Mouse (Mus musculus): ENCODE measurements around the gene Slc10a1. TPM values are rescaled to one million over a fixed set of nuclear protein-coding genes. Genes with fewer than 3 reads are reported as not detected.
A peak's percentile ranks its signal among the peaks of the same experiment; 100 is the strongest.

The Slc10a1 gene
- polyA plus RNA-seq (2015; fragmentation: Nextera tagmentation; extraction: Ambion mirVana): 0.94 and 1.7 TPM in 2 replicates

DNA sequence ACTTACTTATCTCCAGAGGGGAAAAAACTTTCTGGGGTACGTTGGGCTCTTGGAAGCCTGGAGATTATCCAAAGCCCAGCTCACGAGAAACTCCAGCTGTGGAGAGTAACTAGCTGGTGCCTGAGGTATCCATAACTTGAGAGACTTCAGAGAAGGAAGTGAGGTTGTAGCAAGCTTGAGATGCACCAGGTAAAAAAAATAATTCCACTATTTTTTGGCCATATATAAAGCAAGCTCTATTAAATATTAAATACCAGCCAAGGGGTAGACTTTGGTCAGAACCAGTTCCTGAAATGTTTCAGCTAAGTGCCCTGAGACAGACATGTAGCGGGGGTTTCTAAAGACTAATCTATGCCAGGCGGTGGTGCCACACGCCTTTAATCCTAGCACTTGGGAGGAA lies at the start of gene Slc10a1:
TSS of gene Slc10a1 (minus strand) at position 101 of the 400 bp plus-strand sequence.
- no peaks in the 10 kb centered on the region for H3K36me3 ChIP-seq
- WGBS: 83% methylated on average over 5 of the region's 5 CpGs
- no peak within 1 kb of the TSS for H3K27ac ChIP-seq
- no peak within 1 kb of the TSS for H3K4me2 ChIP-seq
- H3K4me3 ChIP-seq: no peak within 1 kb of the TSS
- no peaks in the 10 kb centered on the region for H3K27me3 ChIP-seq
- H3K9ac ChIP-seq: no peak within 1 kb of the TSS
- H3K4me1 ChIP-seq: no peaks in the 10 kb centered on the region
- no peaks in the 10 kb centered on the region for H3K9me3 ChIP-seq
- ATAC-seq (ENCODE audit: insufficient number of reproducible peaks, insufficient read depth, low FRiP score, low TSS enrichment, low read depth): no peak

DNA sequence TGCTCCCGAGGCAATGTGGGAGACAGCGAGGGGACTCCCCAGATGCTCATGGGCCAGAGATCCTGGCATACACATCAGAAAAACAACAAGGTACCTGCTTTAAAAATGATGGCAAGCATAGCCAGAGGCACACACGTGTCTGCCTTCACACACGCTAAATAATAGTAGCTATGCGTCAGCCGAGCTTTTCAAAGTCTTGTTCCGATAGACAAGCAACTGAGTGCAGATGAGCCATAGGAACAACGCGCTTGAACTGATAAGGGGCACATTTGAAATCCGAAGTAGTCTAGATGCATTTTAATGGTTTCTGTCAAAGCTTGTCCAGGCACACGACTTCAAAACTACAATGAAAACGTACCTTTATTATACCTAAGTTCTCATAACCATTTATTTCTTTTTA lies 49.1 kb upstream of the Slc10a1 start:
- ATAC-seq (ENCODE audit: insufficient number of reproducible peaks, insufficient read depth, low FRiP score, low TSS enrichment, low read depth): no peak
- 0 out of 2 replicates have a peak, but pooled peaks cover 3% of the 10 kb centered on the region for H3K4me1 ChIP-seq
- no peak overlapping the region for H3K27ac ChIP-seq
- WGBS: 87% methylated on average over 12 of the region's 12 CpGs
- H3K4me2 ChIP-seq: no peak overlapping the region
- no peak overlapping the region for H3K9ac ChIP-seq
- no peak overlapping the region for H3K4me3 ChIP-seq
- no peaks in the 10 kb centered on the region for H3K9me3 ChIP-seq
- no peaks in the 10 kb centered on the region for H3K27me3 ChIP-seq
- H3K36me3 ChIP-seq: no peaks in the 10 kb centered on the region

DNA sequence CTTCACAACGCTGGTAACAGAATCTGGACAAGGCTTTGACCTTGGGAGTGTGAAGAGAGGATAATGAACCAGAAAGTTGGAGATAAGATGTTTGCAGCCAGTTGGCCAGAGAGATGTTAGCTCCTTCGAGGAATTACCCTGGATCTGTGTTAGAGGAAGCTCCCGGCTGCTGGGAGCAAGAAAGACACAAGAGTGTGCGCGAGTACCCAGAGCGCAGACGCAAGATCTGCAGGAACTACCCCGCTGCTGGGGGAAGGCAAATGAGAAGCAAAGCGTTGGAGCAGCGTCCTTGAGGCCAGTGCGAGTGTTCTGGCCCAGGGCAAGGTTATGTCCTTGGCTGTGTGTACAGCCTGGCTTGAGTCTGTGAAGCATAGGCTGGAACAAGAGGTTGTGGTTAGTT lies 45.0 kb upstream of the Slc10a1 start:
- 77% methylated on average over 11 of the region's 11 CpGs for WGBS
- no peak overlapping the region for H3K9ac ChIP-seq
- ATAC-seq (ENCODE audit: insufficient number of reproducible peaks, insufficient read depth, low FRiP score, low TSS enrichment, low read depth): no peak

DNA sequence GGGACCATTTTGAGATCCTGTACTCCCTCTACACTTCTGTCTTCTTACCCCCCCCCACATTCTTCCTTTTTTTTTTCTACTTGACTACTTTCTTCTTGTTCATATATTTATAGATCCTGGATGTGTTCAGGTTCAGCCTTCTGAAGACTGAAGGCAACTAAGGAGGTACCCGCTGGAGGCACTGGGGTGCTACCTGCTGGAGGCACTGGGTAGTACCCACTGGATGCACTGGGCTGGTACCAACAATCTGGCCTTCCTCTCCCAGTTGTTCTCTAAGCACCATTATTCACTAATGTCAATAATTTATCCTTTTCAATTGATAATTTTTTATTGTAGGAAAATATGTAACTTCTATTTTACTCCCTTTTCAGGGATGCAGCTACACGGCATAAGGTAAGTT lies 43.5 kb upstream of the Slc10a1 start:
- Histone ChIP-seq H3K9me3 (no peaks in the 10 kb centered on the region), H3K4me3 (no peak overlapping the region), H3K9ac (no peak overlapping the region), H3K36me3 (no peaks in the 10 kb centered on the region), H3K4me2 (no peak overlapping the region), H3K27me3 (no peaks in the 10 kb centered on the region), H3K27ac (no peak overlapping the region), H3K4me1 (peaks cover 25% of the 10 kb centered on the region)
- no peak for ATAC-seq (ENCODE audit: insufficient number of reproducible peaks, insufficient read depth, low FRiP score, low TSS enrichment, low read depth)
- WGBS: 84% methylated on average over 2 of the region's 2 CpGs

More for the DNA sequence above, 45.0 kb upstream of the Slc10a1 start:
- Histone ChIP-seq H3K36me3 (no peaks in the 10 kb centered on the region), H3K4me1 (peaks cover 24% of the 10 kb centered on the region), H3K9me3 (no peaks in the 10 kb centered on the region), H3K4me3 (no peak overlapping the region), H3K27ac (no peak overlapping the region), H3K4me2 (no peak overlapping the region), H3K27me3 (no peaks in the 10 kb centered on the region)

DNA sequence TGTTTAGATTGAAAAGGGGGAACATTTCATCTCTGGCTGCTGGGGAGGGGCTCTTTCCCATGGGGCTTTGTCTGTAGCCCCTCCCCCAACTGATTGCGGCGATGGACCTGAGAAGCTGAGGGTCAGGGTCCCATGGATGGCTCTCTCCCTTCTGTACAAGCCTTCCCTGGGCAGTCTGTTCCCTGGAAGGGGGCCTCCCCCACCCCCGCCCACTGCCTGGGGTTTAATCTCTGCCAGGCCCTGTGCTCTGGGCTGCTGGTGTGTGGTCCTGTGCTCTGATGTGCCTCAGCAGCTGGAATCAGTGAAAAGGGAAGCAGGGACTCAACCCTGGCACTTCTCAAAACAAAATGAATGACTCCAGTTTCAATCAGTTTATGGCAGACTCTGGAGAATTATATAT lies 41.3 kb upstream of the Slc10a1 start:
- Histone ChIP-seq H3K27me3 (no peaks in the 10 kb centered on the region), H3K4me3 (no peak overlapping the region), H3K9me3 (no peaks in the 10 kb centered on the region), H3K4me2 (peak overlapping the region; percentile 47), H3K27ac (peak overlapping the region; percentile 55; the same call in 1 of the 2 replicates), H3K9ac (0 out of 2 replicates have a peak overlapping the region, but pooled peaks have one; percentile 36), H3K4me1 (peaks cover 25% of the 10 kb centered on the region), H3K36me3 (no peaks in the 10 kb centered on the region)
- WGBS: 13% methylated on average over 3 of the region's 3 CpGs
- 0 out of 2 replicates have a peak, but pooled peaks have one; percentile 15 for ATAC-seq (ENCODE audit: insufficient number of reproducible peaks, insufficient read depth, low FRiP score, low TSS enrichment, low read depth)

DNA sequence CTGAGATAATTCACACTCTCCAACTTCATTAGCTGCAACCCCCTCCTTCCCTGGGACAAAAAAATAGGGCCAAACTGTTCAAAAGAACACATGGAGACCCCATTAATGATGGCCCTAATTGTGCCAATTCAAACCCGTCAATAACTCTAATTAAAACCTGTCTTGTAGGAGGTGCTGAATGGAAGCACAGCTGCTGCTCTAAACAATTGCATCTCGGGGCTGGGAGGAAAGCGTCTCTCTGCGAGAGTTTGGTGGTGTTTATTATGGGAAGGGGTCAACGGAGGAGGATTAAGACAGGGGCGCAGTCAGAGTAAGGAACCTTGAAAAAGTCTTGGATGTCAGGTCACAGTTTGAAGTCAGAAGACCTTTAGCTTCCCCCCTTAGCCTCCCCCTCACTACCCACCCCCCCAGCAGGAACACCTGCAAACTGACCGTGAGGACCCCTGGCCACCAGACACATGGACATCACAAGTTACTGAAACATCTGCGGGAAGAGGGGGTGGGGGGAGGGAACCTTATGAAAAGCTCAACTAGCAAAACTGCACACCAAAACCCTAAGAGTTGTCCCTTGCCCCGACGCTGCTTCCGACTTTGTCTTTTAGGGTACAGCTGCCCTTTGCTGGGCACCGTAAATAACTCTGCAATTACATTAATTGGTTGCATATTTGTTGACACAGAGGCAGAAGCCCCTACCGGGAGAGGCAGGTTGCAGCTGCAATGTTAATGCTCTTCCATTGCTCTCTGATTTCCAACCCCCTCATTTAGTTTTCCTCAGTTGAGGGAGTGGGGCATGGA lies 34.5 kb upstream of the Slc10a1 start:
- Histone ChIP-seq H3K4me1 (peaks cover 25% of the 10 kb centered on the region), H3K4me3 (no peak overlapping the region), H3K9ac (no peak overlapping the region), H3K36me3 (no peaks in the 10 kb centered on the region), H3K4me2 (no peak overlapping the region), H3K9me3 (no peaks in the 10 kb centered on the region), H3K27me3 (peaks cover 2% of the 10 kb centered on the region; the same call in 1 of the 2 replicates), H3K27ac (no peak overlapping the region)
- WGBS: 11% methylated on average over 13 of the region's 13 CpGs
- no peak for ATAC-seq (ENCODE audit: insufficient number of reproducible peaks, insufficient read depth, low FRiP score, low TSS enrichment, low read depth)

DNA sequence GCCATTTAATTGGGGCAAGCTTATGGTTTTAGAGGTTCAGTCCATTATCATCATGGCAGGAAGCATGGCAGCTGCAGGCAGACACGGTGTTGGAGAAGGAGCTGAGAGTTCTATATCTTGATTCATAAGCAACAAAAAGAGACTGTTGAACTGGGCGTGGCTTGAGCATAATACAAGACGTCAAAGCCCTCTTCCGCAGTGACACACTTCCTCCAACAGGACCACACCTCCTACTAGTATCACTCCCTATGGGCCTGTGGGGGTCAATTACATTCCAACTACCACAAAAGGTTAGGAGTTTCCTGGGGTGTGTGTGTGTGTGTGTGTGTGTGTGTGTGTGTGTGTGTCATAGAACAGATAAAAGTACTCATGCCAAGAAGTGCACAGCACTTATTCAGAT lies 32.4 kb upstream of the Slc10a1 start:
- Histone ChIP-seq H3K9ac (no peak overlapping the region), H3K27me3 (peaks cover 2% of the 10 kb centered on the region; the same call in 1 of the 2 replicates), H3K4me2 (no peak overlapping the region), H3K27ac (no peak overlapping the region), H3K4me3 (no peak overlapping the region), H3K9me3 (no peaks in the 10 kb centered on the region), H3K36me3 (no peaks in the 10 kb centered on the region), H3K4me1 (peaks cover 29% of the 10 kb centered on the region)
- no peak for ATAC-seq (ENCODE audit: insufficient number of reproducible peaks, insufficient read depth, low FRiP score, low TSS enrichment, low read depth)
- WGBS: 83% methylated on average over 4 of the region's 4 CpGs

DNA sequence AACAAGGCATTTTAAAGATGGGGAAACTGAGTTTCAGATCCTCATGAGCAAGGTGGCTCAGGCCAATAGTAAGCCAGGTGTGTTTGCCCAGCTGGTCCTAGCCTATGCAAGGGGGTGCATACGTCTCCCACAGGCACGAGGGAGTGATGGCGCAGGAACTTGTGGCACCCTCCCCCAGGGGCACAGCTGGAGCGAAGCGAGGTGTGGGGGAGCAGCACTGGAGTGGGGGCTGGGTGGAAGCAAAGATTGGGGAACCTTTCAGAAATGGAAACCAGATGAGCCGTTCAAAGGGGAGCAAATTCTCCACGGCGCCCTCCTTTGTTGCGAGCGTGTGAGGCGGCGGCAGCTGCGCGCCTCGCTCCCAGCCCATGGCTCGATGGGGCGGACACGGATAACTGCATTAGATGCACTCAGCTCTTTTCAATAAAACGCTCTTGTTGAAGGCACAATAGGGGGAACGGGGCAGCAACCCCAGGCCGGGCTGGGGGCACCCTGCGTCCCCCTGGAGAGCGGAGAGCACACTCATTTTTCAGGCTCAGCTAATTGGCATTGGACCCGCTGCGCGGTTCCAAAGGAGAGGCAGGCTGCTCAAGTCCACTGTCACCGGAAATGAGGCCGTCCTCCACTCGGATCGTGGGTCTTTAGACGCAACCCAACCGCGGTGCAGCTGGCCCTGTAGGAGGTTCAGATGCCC lies 30.2 kb upstream of the Slc10a1 start:
- peak overlapping the region; percentile 29 for H3K4me3 ChIP-seq
- H3K4me2 ChIP-seq: peak overlapping the region; percentile 59
- H3K9ac ChIP-seq: peak overlapping the region; percentile 54
- peak; percentile 69; the same call in 1 of the 2 replicates for ATAC-seq (ENCODE audit: insufficient number of reproducible peaks, insufficient read depth, low FRiP score, low TSS enrichment, low read depth)
- H3K27ac ChIP-seq: peak overlapping the region; percentile 74
- H3K9me3 ChIP-seq: no peaks in the 10 kb centered on the region
- H3K36me3 ChIP-seq: no peaks in the 10 kb centered on the region
- H3K27me3 ChIP-seq: peaks cover 2% of the 10 kb centered on the region; the same call in 1 of the 2 replicates
- H3K4me1 ChIP-seq: peaks cover 29% of the 10 kb centered on the region
- under 1% methylated on average over 33 of the region's 33 CpGs for WGBS

DNA sequence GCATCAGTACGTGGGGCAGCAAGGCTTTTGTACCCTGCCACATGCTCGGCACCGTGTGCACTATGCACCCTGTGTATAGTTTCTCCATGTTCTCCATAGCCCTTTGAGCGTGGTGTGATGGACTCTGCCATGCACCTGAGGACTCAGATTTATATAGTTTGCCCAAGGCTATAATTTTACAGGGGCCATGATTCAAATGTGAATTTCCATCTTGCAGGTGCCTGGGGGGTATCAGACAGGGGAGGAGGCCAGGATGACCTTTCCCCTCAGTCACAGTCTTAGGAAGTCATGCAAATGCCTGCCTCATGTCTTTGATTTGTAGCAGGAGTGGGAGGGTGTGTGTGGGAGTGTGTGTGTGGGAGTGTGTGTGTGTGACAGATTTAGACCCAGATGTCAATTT lies 29.1 kb upstream of the Slc10a1 start:
- WGBS: 63% methylated on average over 4 of the region's 4 CpGs
- Histone ChIP-seq H3K27me3 (peaks cover 2% of the 10 kb centered on the region; the same call in 1 of the 2 replicates), H3K36me3 (no peaks in the 10 kb centered on the region), H3K27ac (no peak overlapping the region), H3K9ac (no peak overlapping the region), H3K9me3 (no peaks in the 10 kb centered on the region), H3K4me1 (peaks cover 21% of the 10 kb centered on the region), H3K4me3 (no peak overlapping the region), H3K4me2 (no peak overlapping the region)
- ATAC-seq (ENCODE audit: insufficient number of reproducible peaks, insufficient read depth, low FRiP score, low TSS enrichment, low read depth): no peak

DNA sequence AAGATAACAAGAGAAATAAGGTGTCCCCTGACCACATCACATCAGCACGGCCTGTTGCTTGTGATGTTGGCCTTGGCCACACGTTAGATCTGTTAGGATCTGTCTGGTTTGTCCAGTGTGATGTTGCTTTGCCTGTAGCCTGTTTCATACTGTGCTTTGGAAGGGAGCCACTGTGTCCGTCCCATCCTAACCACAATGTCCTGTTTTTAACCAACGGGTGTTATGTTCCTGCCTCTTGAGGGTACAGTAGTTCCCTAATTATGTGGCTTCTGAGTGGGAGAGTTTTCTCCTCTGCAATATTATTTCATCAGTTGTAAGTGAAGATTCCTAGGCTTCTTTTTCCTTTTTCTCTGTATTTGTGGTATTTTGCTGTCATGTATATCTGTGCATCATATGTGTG lies 26.8 kb upstream of the Slc10a1 start:
- 87% methylated on average over 4 of the region's 4 CpGs for WGBS
- no peaks in the 10 kb centered on the region for H3K36me3 ChIP-seq
- no peak for ATAC-seq (ENCODE audit: insufficient number of reproducible peaks, insufficient read depth, low FRiP score, low TSS enrichment, low read depth)

DNA sequence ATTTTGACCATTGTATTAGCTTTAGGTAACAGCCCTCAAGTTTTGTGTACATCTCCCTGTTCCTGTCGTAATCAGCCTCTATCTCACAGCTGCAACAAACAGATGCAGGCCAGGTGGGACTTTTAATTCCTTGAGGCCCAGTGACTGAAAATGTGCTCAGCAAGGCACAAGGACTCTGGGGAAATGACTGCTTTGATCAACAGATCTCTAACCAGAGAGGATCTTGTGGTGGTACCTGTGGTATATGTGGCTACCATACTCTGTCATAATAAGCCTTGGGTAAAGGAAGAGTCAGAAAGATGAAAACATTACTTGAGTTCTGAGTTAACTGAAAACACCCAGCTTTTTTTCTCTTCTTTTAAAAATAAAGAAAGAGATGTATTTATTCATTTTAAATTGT lies 25.3 kb upstream of the Slc10a1 start:
- Histone ChIP-seq H3K27me3 (no peaks in the 10 kb centered on the region), H3K4me1 (peaks cover 9% of the 10 kb centered on the region), H3K27ac (no peak overlapping the region), H3K9me3 (no peaks in the 10 kb centered on the region), H3K4me3 (no peak overlapping the region), H3K9ac (no peak overlapping the region), H3K4me2 (no peak overlapping the region), H3K36me3 (no peaks in the 10 kb centered on the region)
- no peak for ATAC-seq (ENCODE audit: insufficient number of reproducible peaks, insufficient read depth, low FRiP score, low TSS enrichment, low read depth)
- 57% methylated on average over 1 of the region's 1 CpGs for WGBS

More for the DNA sequence above, 26.8 kb upstream of the Slc10a1 start:
- H3K4me3 ChIP-seq: no peak overlapping the region
- H3K9me3 ChIP-seq: no peaks in the 10 kb centered on the region
- H3K27me3 ChIP-seq: peaks cover 2% of the 10 kb centered on the region; the same call in 1 of the 2 replicates
- H3K27ac ChIP-seq: no peak overlapping the region
- H3K9ac ChIP-seq: no peak overlapping the region
- no peak overlapping the region for H3K4me2 ChIP-seq
- peaks cover 21% of the 10 kb centered on the region for H3K4me1 ChIP-seq

Measured in embryonic facial prominence, embryonic 13.5 days (tissue).